Mouse (Mus musculus): Measurements from ENCODE around the gene Ndufs3. TPM values are rescaled to one million over a fixed set of nuclear protein-coding genes. Genes with fewer than 3 reads are reported as not detected.
"Not testable (repeated sequence)": the region's sequence is repeated elsewhere in the genome, so short reads cannot be mapped to it uniquely, and the experiment has no call there.

Ndufs3 gene
- total RNA-seq, 2 experiments from 2014 or later: 797 to 891 TPM

GRCm38 (mm10) chr2:90911668-90912067, 7.0 kb upstream of the Ndufs3 start:
- DNase-seq: no peak
- intact Hi-C loops (cut with DNase I): no loop called here

- intact Hi-C loops (cut with DNase I): no loop called here
- no peak for DNase-seq
Observed at GRCm38 (mm10) chr2:90910861-90911260, 6.2 kb upstream of the Ndufs3 start.

GRCm38 (mm10) chr2:90906721-90907120, 2.1 kb upstream of the Ndufs3 start:
- intact Hi-C loops (cut with DNase I): no loop called here

GRCm38 (mm10) chr2:90904856-90905224, 213 bp upstream of the Ndufs3 start:
- DNase-seq: peak in 1 of 2 experiments; percentile 12
- intact Hi-C loops (cut with DNase I): loop anchor here (1.0 to 5.0 kb wide), 3 partner anchors 12 to 297 kb away; partner anchors contain the start of genes Acp2 and Nr1h3

More at GRCm38 (mm10) chr2:90906721-90907120, 2.1 kb upstream of the Ndufs3 start:
- no peak for DNase-seq

GRCm38 (mm10) chr2:90903398-90903797, 1.2 kb downstream of the Ndufs3 start:
- no peak for DNase-seq
- intact Hi-C loops (cut with DNase I): loop anchor here (5.0 kb wide), 1 partner anchor 299 kb away; the partner anchor contains the start of genes Acp2 and Nr1h3

- DNase-seq; intact Hi-C loops (cut with DNase I): not testable (repeated sequence)
Observed at GRCm38 (mm10) chr2:90894299-90894677, 10.3 kb downstream of the Ndufs3 start.

- intact Hi-C loops (cut with DNase I): no loop called here
- DNase-seq: no peak
Observed at GRCm38 (mm10) chr2:90893673-90894298, 10.8 kb downstream of the Ndufs3 start.

- intact Hi-C loops (cut with DNase I): no loop called here
- DNase-seq: peak; percentile 32 to 39
Observed at GRCm38 (mm10) chr2:90889550-90890548, 14.8 kb downstream of the Ndufs3 start.

GRCm38 (mm10) chr2:90887627-90888026, 17.0 kb downstream of the Ndufs3 start:
- intact Hi-C loops (cut with DNase I): no loop called here
- DNase-seq: no peak

- no peak for DNase-seq
- intact Hi-C loops (cut with DNase I): no loop called here
Observed at GRCm38 (mm10) chr2:90886436-90886835, 18.2 kb downstream of the Ndufs3 start.

GRCm38 (mm10) chr2:90885218-90886041, 19.2 kb downstream of the Ndufs3 start, which contains the start of gene C1qtnf4:
TSS of gene C1qtnf4 (plus strand) at chr2:90885860.
- DNase-seq: no peak
- intact Hi-C loops (cut with DNase I): no loop called here

GRCm38 (mm10) chr2:90881824-90882223, 22.8 kb downstream of the Ndufs3 start:
- intact Hi-C loops (cut with DNase I): no loop called here

GRCm38 (mm10) chr2:90880144-90880785, 24.4 kb downstream of the Ndufs3 start:
- no peak for DNase-seq
- intact Hi-C loops (cut with DNase I): no loop called here

More at GRCm38 (mm10) chr2:90881824-90882223, 22.8 kb downstream of the Ndufs3 start:
- DNase-seq: no peak

- DNase-seq: no peak
- intact Hi-C loops (cut with DNase I): no loop called here
Observed at GRCm38 (mm10) chr2:90879419-90879818, 25.2 kb downstream of the Ndufs3 start.

GRCm38 (mm10) chr2:90877584-90878259, 26.9 kb downstream of the Ndufs3 start:
- DNase-seq: no peak
- intact Hi-C loops (cut with DNase I): no loop called here

- DNase-seq: no peak
- intact Hi-C loops (cut with DNase I): no loop called here
Observed at GRCm38 (mm10) chr2:90875239-90875638, 29.4 kb downstream of the Ndufs3 start.

- intact Hi-C loops (cut with DNase I): no loop called here
Observed at GRCm38 (mm10) chr2:90874025-90874424, 30.6 kb downstream of the Ndufs3 start.

GRCm38 (mm10) chr2:90871180-90871961, 33.3 kb downstream of the Ndufs3 start:
- intact Hi-C loops (cut with DNase I): loop anchor here (2.0 kb wide), 1 partner anchor 45 kb away; no protein-coding TSS in a partner anchor
- no peak for DNase-seq

More at GRCm38 (mm10) chr2:90874025-90874424, 30.6 kb downstream of the Ndufs3 start:
- DNase-seq: no peak
